In genomic region chr9:69899371-69899770, GRCm38 (mm10) we compare ENCODE assay signal across 7 mouse cellular contexts.
DNase-seq lines count a peak whose midpoint lies in the region; ATAC-seq lines count a peak whose summit lies in the region.

No protein-coding gene starts in this region.

- intact Hi-C loops in left cerebral cortex, postnatal 25 days (cut with DNase I), result no loop called here

- peak overlapping the region; percentile 29 for H3K4me2 ChIP-seq in embryonic facial prominence, embryonic 14.5 days (ENCODE audit: low read depth, low read length)

- H3K4me1 ChIP-seq in embryonic facial prominence, embryonic 14.5 days (ENCODE audit: control insufficient read depth, insufficient read depth, low read length), result 0 out of 2 replicates have a peak, but pooled peaks cover 4% of the 10 kb centered on the region

- no peaks in the 10 kb centered on the region for H3K36me3 ChIP-seq in embryonic facial prominence, embryonic 14.5 days (ENCODE audit: control insufficient read depth, insufficient read depth, low read length)

- ATAC-seq in embryonic facial prominence, embryonic 14.5 days (ENCODE audit: low read depth), result no peak

- H3K9me3 ChIP-seq in embryonic facial prominence, embryonic 14.5 days (ENCODE audit: control insufficient read depth, low read length), result no peaks in the 10 kb centered on the region

- no peak overlapping the region for H3K27ac ChIP-seq in embryonic facial prominence, embryonic 14.5 days (replicated peaks; ENCODE audit: low read depth, low read length)

- no peak overlapping the region for H3K9ac ChIP-seq in embryonic facial prominence, embryonic 14.5 days (ENCODE audit: low read depth, low read length)

- no peak overlapping the region for H3K4me3 ChIP-seq in embryonic facial prominence, embryonic 14.5 days (ENCODE audit: low read depth, low read length)

- H3K27me3 ChIP-seq in embryonic facial prominence, embryonic 14.5 days (replicated peaks; ENCODE audit: control insufficient read depth, insufficient read depth, low read length), result peaks cover 4% of the 10 kb centered on the region; the same call in 1 of the 2 replicates

- WGBS in embryonic facial prominence, embryonic 14.5 days, result 15% methylated on average over 11 of the region's 11 CpGs

- peak; percentile 15 for DNase-seq in layer of hippocampus, adult 11-12 months (ENCODE audit: low spot score)
- DNase-seq in layer of hippocampus, adult 9-11 months, result no peak
- peak; percentile 30 for DNase-seq in R1 (ENCODE audit: low read depth, low spot score)
- DNase-seq in embryonic facial prominence, embryonic 14.5 days (ENCODE audit: low spot score), result peak; percentile 69
- peak; percentile 11 to 14 for DNase-seq in left cerebral cortex, postnatal 25 days (ENCODE audit: low spot score in 2 of 2)
- peak; percentile 71 for DNase-seq in right cerebral cortex, postnatal 4 days
- DNase-seq in cerebellum, adult 8-10 months, result no peak

Comparison
In these comparisons a context has a peak if more than half of its experiments do, and no peak if none do; other contexts are left out.
1. DNase-seq: peak in layer of hippocampus, adult 11-12 months (single experiment), R1 (single experiment), embryonic facial prominence, embryonic 14.5 days (single experiment), left cerebral cortex, postnatal 25 days (2 of 2) and right cerebral cortex, postnatal 4 days (single experiment); none in layer of hippocampus, adult 9-11 months (single experiment) and cerebellum, adult 8-10 months (single experiment).